Mouse (Mus musculus) liver, embryonic 13.5 days (tissue): ENCODE measurements around the gene Elf2. TPM values are rescaled to one million over a fixed set of nuclear protein-coding genes. Genes with fewer than 3 reads are reported as not detected.
A peak's percentile ranks its signal among the peaks of the same experiment; 100 is the strongest.

Source experiments
- ATAC-seq: fragments of 200-750 bp; cut with Nextera tagmentation; 2 replicates; pipeline ENCODE4 v1.8.0; 2017; ENCODE audit warnings: low read depth, mild to moderate bottlenecking, moderate number of reproducible peaks, moderate library complexity
- DNase-seq: peaks from one replicate; pipeline ENCODE4 v3.0.0; 2022
- H3K27ac ChIP-seq: fragments of 300-500 bp; sonication (generic); 2 replicates; pipeline ENCODE4 v1.5.1; 2015; ENCODE audit warnings: moderate library complexity, mild to moderate bottlenecking, inconsistent platforms
- H3K27me3 ChIP-seq: fragments of 300-500 bp; sonication (generic); 2 replicates; pipeline ENCODE4 v1.6.1; 2015; ENCODE audit warnings: mild to moderate bottlenecking, inconsistent platforms
- H3K36me3 ChIP-seq: fragments of 300-500 bp; sonication (generic); 2 replicates; pipeline ENCODE4 v1.6.1; 2015; ENCODE audit warnings: mild to moderate bottlenecking, inconsistent platforms
- H3K4me1 ChIP-seq: fragments of 300-500 bp; sonication (generic); replicated peaks from 2 replicates; pipeline ENCODE4 v1.6.1; 2015; ENCODE audit warnings: inconsistent platforms
- H3K4me2 ChIP-seq: fragments of 300-500 bp; sonication (generic); 2 replicates; pipeline ENCODE4 v1.6.1; 2015; ENCODE audit warnings: inconsistent platforms, mild to moderate bottlenecking, moderate library complexity
- H3K4me3 ChIP-seq: fragments of 300-500 bp; sonication (generic); replicated peaks from 2 replicates; pipeline ENCODE4 v1.5.1; 2015; ENCODE audit warnings: mild to moderate bottlenecking, inconsistent platforms
- H3K9ac ChIP-seq: fragments of 300-500 bp; sonication (generic); 2 replicates; pipeline ENCODE4 v1.6.1; 2015; ENCODE audit warnings: mild to moderate bottlenecking, inconsistent platforms
- H3K9me3 ChIP-seq: fragments of 300-500 bp; sonication (generic); replicated peaks from 2 replicates; pipeline ENCODE4 v1.6.1; 2016; ENCODE audit warnings: inconsistent platforms
- WGBS: fragments of 180-500 bp; shearing (Covaris S2); methylation state at CpG from one replicate; pipeline ENCODE4 v1.1.7; 2015; ENCODE audit not compliant: insufficient replicate concordance; 5-methylcytosine and 5-hydroxymethylcytosine counted together
- polyA plus RNA-seq: library from polyadenylated mRNA; unstranded; fragments of >200 nt; fragmentation: Nextera tagmentation; extraction: Ambion mirVana; gene quantifications from 2 replicates; pipeline ENCODE4 v1.2.1, GENCODE M21; 2015

Gene Elf2
- polyA plus RNA-seq, result 24.0 and 24.4 TPM in 2 replicates

DNA sequence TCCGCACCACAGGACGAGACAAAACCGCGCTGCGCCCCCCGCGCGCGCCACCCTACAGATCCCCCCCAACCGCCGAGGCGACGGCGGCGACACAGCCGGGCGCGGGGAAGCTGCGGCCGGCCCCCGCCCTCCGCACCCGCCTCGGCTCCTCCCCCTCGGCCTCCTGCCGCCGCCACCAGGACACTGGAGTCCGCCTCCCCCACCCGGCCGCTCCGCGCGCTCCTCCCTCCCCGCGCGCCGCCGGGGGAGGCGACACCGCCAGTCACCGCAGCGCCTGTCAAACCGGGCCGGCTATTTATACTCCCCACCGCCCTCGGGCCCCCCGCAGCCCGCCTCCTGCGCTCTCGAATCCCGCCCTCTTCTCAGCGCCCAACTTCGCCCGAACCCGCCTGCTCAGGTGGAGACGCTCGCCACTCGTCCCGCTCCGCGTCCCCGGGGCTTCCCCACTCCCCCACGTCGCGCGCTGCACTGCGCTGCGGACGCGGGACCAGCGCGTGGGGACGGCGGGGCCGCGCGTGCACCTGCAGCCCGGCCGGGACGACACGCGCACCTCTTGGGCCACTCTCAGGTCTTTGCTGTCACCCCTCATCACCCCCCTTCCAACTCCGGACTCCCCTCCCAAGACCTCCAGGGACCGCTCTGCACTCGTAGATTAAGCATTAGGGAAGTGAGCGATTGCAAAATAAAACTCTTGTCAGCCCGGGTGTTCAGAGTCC lies at the start of gene Elf2:
Elf2 (minus strand) TSS at position 112 of the 716 bp plus-strand sequence.
- H3K4me1 ChIP-seq, result peaks cover 40% of the 10 kb centered on the region
- ATAC-seq (peak; percentile 83), DNase-seq (peak; percentile 93)
- H3K27me3 ChIP-seq, result no peaks in the 10 kb centered on the region
- no peaks in the 10 kb centered on the region for H3K9me3 ChIP-seq
- peak within 1 kb of the TSS; percentile 100 for H3K4me2 ChIP-seq
- peak within 1 kb of the TSS; percentile 99 for H3K9ac ChIP-seq
- under 1% methylated on average over 74 of the region's 87 CpGs for WGBS
- peak within 1 kb of the TSS; percentile 95 for H3K4me3 ChIP-seq
- H3K36me3 ChIP-seq, result no peaks in the 10 kb centered on the region
- H3K27ac ChIP-seq, result peak within 1 kb of the TSS; percentile 99

DNA sequence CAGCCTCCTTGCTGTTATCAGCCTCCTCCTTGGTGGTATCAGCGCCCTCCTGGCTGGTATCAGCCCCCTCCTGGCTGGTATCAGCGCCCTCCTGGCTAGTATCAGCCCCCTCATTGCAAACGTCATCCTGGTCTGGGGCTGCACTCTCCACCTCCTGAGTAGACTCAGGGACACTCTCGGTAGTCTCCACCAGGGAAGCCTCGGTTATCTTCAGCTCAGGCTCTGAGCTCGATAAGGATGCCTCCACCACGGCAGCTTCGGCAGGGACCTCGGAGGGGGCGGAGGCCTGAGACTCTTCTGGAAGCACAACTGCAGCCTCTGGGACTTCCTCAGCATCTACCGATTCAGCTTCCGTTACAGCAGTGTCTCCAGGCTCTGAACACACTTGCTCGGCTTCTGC lies 48.4 kb upstream of the Elf2 start:
- peak; percentile 99 for ATAC-seq
- H3K9me3 ChIP-seq, result no peaks in the 10 kb centered on the region
- peak overlapping the region; percentile 80 for H3K27ac ChIP-seq
- 2% methylated on average over 13 of the region's 13 CpGs for WGBS
- H3K4me2 ChIP-seq, result peak overlapping the region; percentile 66
- peak overlapping the region; percentile 54 for H3K9ac ChIP-seq
- H3K27me3 ChIP-seq, result no peaks in the 10 kb centered on the region
- peak; percentile 82 for DNase-seq
- H3K4me3 ChIP-seq, result peak overlapping the region; percentile 48
- peaks cover 52% of the 10 kb centered on the region for H3K4me1 ChIP-seq
- H3K36me3 ChIP-seq, result no peaks in the 10 kb centered on the region

GRCm38 (mm10) chr3:51387868-51388381 lies 47.5 kb upstream of the Elf2 start:
- no peaks in the 10 kb centered on the region for H3K36me3 ChIP-seq
- 53% methylated on average over 8 of the region's 8 CpGs for WGBS
- H3K9ac ChIP-seq, result no peak overlapping the region
- H3K4me3 ChIP-seq, result peak overlapping the region; percentile 35
- no peaks in the 10 kb centered on the region for H3K9me3 ChIP-seq
- no peak for DNase-seq
- H3K27me3 ChIP-seq, result no peaks in the 10 kb centered on the region
- H3K4me2 ChIP-seq, result peak overlapping the region; percentile 50
- peaks cover 52% of the 10 kb centered on the region for H3K4me1 ChIP-seq
- H3K27ac ChIP-seq, result peak overlapping the region; percentile 36; the same call in 1 of the 2 replicates
- no peak for ATAC-seq

- DNase-seq, result no peak
- H3K27ac ChIP-seq, result no peak overlapping the region
- ATAC-seq, result no peak
- no peak overlapping the region for H3K4me2 ChIP-seq
- 63% methylated on average over 3 of the region's 3 CpGs for WGBS
- no peak overlapping the region for H3K4me3 ChIP-seq
- no peaks in the 10 kb centered on the region for H3K27me3 ChIP-seq
- H3K9ac ChIP-seq, result no peak overlapping the region
- no peaks in the 10 kb centered on the region for H3K36me3 ChIP-seq
- no peaks in the 10 kb centered on the region for H3K9me3 ChIP-seq
- peaks cover 52% of the 10 kb centered on the region for H3K4me1 ChIP-seq
These were observed 46.6 kb upstream of the Elf2 start for GRCm38 (mm10) chr3:51387134-51387451.

DNA sequence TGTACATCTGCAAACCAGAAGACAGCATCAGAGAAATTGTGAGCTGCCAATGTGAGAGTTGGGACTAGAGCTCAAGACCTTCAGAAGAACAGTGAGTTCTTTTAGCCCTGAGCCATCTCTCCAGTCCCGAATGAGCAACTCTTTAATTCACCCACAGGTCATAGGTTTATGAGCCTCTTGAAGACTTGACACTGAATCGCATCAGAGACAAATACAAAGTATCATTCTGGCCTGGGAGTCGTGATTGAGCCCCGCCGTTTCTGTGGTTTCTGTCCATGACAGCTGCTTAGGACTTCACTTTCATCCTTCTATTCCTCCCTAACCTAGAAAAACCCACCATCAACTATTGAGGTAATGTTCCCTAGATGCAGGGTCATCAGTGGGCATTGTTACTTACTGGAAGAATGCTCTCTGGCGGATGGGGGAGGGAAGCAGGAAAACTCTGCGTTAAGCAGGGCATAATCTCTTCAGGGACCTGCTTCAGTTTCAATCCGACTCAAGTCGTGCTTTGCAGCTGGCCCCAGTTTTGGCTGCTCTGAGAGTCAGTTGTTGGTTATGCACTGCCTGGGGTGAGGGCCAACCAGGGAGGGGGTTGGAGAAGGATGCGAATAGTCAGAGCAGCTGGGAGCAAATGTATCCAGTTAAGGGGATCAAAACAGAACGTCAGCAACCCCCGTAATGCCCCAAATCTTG lies 46.1 kb upstream of the Elf2 start:
- ATAC-seq, result no peak
- WGBS, result 49% methylated on average over 12 of the region's 12 CpGs
- Histone ChIP-seq H3K4me1 (peaks cover 52% of the 10 kb centered on the region), H3K27me3 (no peaks in the 10 kb centered on the region), H3K27ac (no peak overlapping the region), H3K9me3 (no peaks in the 10 kb centered on the region), H3K9ac (no peak overlapping the region), H3K4me3 (no peak overlapping the region), H3K4me2 (no peak overlapping the region), H3K36me3 (no peaks in the 10 kb centered on the region)
- DNase-seq, result no peak

GRCm38 (mm10) chr3:51383409-51383808 lies 42.9 kb upstream of the Elf2 start:
- no peak for ATAC-seq

GRCm38 (mm10) chr3:51380660-51381014 lies 40.2 kb upstream of the Elf2 start:
- 45% methylated on average over 4 of the region's 5 CpGs for WGBS
- Histone ChIP-seq H3K4me3 (no peak overlapping the region), H3K27me3 (no peaks in the 10 kb centered on the region), H3K4me2 (no peak overlapping the region), H3K9ac (no peak overlapping the region), H3K4me1 (peaks cover 39% of the 10 kb centered on the region), H3K9me3 (no peaks in the 10 kb centered on the region), H3K36me3 (no peaks in the 10 kb centered on the region), H3K27ac (no peak overlapping the region)
- no peak for ATAC-seq
- no peak for DNase-seq

More at GRCm38 (mm10) chr3:51383409-51383808, 42.9 kb upstream of the Elf2 start:
- H3K27me3 ChIP-seq, result no peaks in the 10 kb centered on the region
- H3K4me1 ChIP-seq, result peaks cover 37% of the 10 kb centered on the region
- H3K4me3 ChIP-seq, result no peak overlapping the region
- H3K27ac ChIP-seq, result no peak overlapping the region
- no peaks in the 10 kb centered on the region for H3K36me3 ChIP-seq
- DNase-seq, result no peak
- H3K4me2 ChIP-seq, result no peak overlapping the region
- H3K9me3 ChIP-seq, result no peaks in the 10 kb centered on the region
- H3K9ac ChIP-seq, result no peak overlapping the region
- 76% methylated on average over 12 of the region's 12 CpGs for WGBS

- H3K4me3 ChIP-seq, result no peak overlapping the region
- 68% methylated on average over 5 of the region's 5 CpGs for WGBS
- H3K9me3 ChIP-seq, result no peaks in the 10 kb centered on the region
- peaks cover 38% of the 10 kb centered on the region for H3K4me1 ChIP-seq
- no peak for ATAC-seq
- no peak for DNase-seq
- peak overlapping the region; percentile 31; the same call in 1 of the 2 replicates for H3K27ac ChIP-seq
- H3K27me3 ChIP-seq, result no peaks in the 10 kb centered on the region
- H3K9ac ChIP-seq, result no peak overlapping the region
- no peak overlapping the region for H3K4me2 ChIP-seq
- H3K36me3 ChIP-seq, result no peaks in the 10 kb centered on the region
These were observed 39.6 kb upstream of the Elf2 start for GRCm38 (mm10) chr3:51379786-51380659.

GRCm38 (mm10) chr3:51378665-51378946 lies 38.1 kb upstream of the Elf2 start:
- no peak for ATAC-seq
- H3K9ac ChIP-seq, result peak overlapping the region; percentile 61
- no peak for DNase-seq
- peak overlapping the region; percentile 68 for H3K4me2 ChIP-seq
- peaks cover 38% of the 10 kb centered on the region for H3K4me1 ChIP-seq
- H3K27me3 ChIP-seq, result no peaks in the 10 kb centered on the region
- H3K9me3 ChIP-seq, result no peaks in the 10 kb centered on the region
- H3K27ac ChIP-seq, result peak overlapping the region; percentile 69; the same call in 1 of the 2 replicates
- peak overlapping the region; percentile 53 for H3K4me3 ChIP-seq
- WGBS, result 73% methylated on average over 3 of the region's 3 CpGs
- no peaks in the 10 kb centered on the region for H3K36me3 ChIP-seq

GRCm38 (mm10) chr3:51377878-51378664 lies 37.6 kb upstream of the Elf2 start:
- Histone ChIP-seq H3K36me3 (no peaks in the 10 kb centered on the region), H3K4me1 (peaks cover 40% of the 10 kb centered on the region), H3K27me3 (no peaks in the 10 kb centered on the region), H3K9ac (peak overlapping the region; percentile 61), H3K4me2 (peak overlapping the region; percentile 68), H3K27ac (peak overlapping the region; percentile 69), H3K4me3 (peak overlapping the region; percentile 53), H3K9me3 (no peaks in the 10 kb centered on the region)
- 32% methylated on average over 31 of the region's 31 CpGs for WGBS
- no peak for ATAC-seq
- no peak for DNase-seq
